Mouse (Mus musculus): ENCODE measurements around the gene Spint5. TPM values are rescaled to one million over a fixed set of nuclear protein-coding genes. Genes with fewer than 3 reads are reported as not detected.
A peak's percentile ranks its signal among the peaks of the same experiment; 100 is the strongest.

The Spint5 gene
- polyA plus RNA-seq (2012; ENCODE audit: insufficient read depth, insufficient read length, missing spikeins) = not detected in 2 replicates

DNA sequence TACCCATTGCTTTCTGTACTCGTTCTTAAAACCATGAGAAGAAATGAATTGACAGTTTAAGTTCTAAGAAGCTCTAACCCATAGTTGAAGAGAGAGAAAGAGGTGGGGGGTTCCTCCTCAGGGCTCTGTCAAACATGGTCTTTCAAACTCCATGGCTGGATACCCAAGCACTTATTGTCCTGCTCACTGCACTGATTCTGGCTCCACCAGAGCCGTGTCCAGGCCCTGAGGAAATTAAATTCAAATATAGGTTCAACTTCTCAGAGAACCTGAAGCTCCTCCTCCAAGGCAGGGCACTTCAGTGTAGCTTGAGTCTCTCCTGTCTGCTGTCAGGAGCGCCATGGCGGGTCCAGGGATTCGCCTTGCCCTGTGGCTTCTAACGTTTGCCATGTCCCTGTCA, at the start of gene Spint5:
TSS of gene Spint5 (plus strand) at position 301 of the 400 bp plus-strand sequence.
- H3K27ac ChIP-seq (replicated peaks; ENCODE audit: low read depth, low read length) = no peak within 1 kb of the TSS

DNA sequence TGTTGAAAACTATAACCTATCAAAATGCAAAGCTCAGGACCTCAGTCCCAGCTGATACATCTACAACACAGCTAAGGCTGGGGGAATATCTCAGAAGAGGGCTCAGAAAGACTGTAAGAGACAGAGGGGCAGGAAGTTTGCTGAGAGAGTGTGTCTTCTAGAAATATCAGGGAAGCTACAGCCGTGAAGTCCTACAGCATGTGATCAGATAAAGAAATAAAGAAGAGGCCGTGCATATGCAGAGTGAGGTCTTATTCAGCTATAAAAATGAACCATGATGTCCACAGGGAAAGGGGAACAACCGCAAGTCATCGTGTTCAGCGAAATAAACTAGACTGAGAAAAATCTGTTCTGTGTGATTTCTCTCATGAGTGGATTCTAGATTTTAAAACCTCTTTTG, 44.8 kb upstream of the Spint5 start:
- no peaks in the 10 kb centered on the region for H3K4me1 ChIP-seq (ENCODE audit: control insufficient read depth, insufficient read depth, insufficient read length, low read length)
- H3K4me3 ChIP-seq (ENCODE audit: insufficient read depth, low read depth, low read length) = no peak overlapping the region
- H3K27ac ChIP-seq (replicated peaks; ENCODE audit: low read depth, low read length) = no peak overlapping the region

More for the DNA sequence above, at the start of gene Spint5:
- Histone ChIP-seq H3K4me3 (ENCODE audit: insufficient read depth, low read depth, low read length) (no peak within 1 kb of the TSS), H3K4me1 (ENCODE audit: control insufficient read depth, insufficient read depth, insufficient read length, low read length) (no peaks in the 10 kb centered on the region)

DNA sequence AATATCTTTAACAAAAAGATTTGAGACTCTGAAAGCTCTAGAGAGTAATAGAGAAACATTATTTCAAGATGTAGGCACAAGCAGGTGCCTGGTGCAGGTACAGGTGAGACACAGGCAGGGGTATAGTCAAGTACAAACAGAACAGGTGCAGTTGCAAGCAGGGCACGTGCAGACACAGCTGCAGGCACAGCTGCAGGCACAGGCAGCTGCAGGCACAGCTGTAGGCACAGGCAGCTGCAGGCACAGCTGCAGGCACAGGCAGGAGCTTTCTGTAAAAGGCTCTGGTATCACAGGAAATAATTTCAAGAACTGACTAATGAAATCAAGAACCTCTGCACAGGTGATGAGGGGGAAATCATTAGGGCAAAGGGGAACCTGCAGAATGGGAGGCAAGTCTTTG, 44.2 kb upstream of the Spint5 start:
- Histone ChIP-seq H3K4me3 (ENCODE audit: insufficient read depth, low read depth, low read length) (no peak overlapping the region), H3K27ac (replicated peaks; ENCODE audit: low read depth, low read length) (no peak overlapping the region), H3K4me1 (ENCODE audit: control insufficient read depth, insufficient read depth, insufficient read length, low read length) (no peaks in the 10 kb centered on the region)

DNA sequence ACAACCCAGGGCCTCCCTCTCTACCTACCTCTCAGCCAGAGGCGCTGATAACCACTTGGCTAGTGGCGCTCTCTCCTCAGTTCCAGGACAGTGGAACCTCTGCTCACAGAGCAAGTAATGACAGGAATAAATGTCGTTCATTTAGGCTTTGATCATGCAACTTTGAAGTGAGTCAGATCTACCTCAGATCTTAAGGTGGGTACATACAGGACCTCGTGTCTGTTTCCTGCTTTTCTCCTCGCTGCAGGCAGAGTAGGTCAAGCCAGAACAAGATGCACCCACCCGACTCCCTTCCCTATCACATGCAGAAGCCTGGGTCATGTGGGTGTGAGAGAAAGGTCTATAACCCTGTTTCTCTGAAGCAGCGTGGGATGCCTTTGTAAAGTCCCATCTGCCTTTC, 41.1 kb upstream of the Spint5 start, which contains the start of gene Wfdc11:
TSS of gene Wfdc11 (minus strand) at position 101 of the 400 bp plus-strand sequence.
- no peak within 1 kb of the TSS for H3K4me3 ChIP-seq (ENCODE audit: insufficient read depth, low read depth, low read length)
- H3K27ac ChIP-seq (replicated peaks; ENCODE audit: low read depth, low read length) = no peak within 1 kb of the TSS
- no peaks in the 10 kb centered on the region for H3K4me1 ChIP-seq (ENCODE audit: control insufficient read depth, insufficient read depth, insufficient read length, low read length)

DNA sequence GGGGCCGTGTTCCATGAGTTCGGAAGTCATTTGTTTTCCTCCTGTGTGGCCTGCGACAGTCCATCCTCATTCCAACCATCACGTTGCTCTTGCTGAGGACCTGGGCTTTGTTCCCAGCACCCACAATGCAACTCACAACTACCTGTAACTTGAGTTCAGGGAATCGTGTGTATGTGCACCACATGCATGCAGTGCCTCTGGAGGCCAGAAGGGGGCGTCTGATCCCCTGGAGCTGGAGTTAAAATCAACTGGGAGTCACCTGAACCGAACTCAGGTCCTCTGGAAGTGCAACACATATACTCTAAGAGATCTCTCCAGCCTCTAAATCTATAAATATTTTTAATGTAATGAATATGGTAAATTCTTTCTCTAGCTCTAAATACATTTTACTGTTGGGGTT, 39.0 kb upstream of the Spint5 start:
- no peak overlapping the region for H3K27ac ChIP-seq (replicated peaks; ENCODE audit: low read depth, low read length)
- no peak overlapping the region for H3K4me3 ChIP-seq (ENCODE audit: insufficient read depth, low read depth, low read length)
- no peaks in the 10 kb centered on the region for H3K4me1 ChIP-seq (ENCODE audit: control insufficient read depth, insufficient read depth, insufficient read length, low read length)

DNA sequence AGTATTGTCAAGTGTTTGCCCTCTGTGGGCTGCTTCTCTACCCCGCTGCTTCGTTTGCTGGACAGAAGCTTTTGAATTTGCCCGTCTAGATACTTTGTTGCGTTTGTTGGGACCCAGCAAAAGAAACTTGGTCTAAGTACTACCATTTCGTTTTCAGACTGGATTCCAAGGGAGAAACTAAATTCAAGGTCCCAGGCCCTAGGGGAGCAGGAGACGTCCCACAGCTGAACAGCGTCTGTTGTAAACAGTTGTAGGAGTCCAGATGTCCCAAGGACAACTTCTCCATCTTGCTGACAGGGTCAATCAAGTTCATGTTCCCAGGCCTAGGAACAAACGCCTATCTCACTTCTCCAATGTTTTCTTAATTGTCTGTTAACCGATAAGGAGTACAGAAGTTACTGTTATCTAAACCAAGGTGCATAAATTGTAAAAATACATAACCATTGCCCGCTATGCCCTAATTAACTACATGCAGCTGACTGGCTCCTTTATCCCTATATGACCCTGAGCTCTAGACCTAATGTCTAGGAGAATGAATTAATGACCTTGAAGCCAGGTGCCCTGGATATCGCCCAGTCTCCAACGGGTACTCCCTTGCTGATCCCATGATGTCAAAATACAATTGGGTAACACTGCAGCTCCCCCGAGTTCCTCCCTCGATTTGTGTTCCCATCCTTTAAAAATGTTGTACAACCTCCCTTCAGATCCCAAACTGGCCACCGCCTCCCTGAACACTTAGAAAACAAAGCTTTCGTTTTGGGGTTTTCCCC, 38.0 kb upstream of the Spint5 start:
- Histone ChIP-seq H3K27ac (replicated peaks; ENCODE audit: low read depth, low read length) (no peak overlapping the region), H3K4me3 (ENCODE audit: insufficient read depth, low read depth, low read length) (no peak overlapping the region), H3K4me1 (ENCODE audit: control insufficient read depth, insufficient read depth, insufficient read length, low read length) (no peaks in the 10 kb centered on the region)

- H3K27ac ChIP-seq (replicated peaks; ENCODE audit: low read depth, low read length) = no peak overlapping the region
- no peaks in the 10 kb centered on the region for H3K4me1 ChIP-seq (ENCODE audit: control insufficient read depth, insufficient read depth, insufficient read length, low read length)
- peak overlapping the region; percentile 42; the same call in 1 of the 2 replicates for H3K4me3 ChIP-seq (ENCODE audit: insufficient read depth, low read depth, low read length)
Observed at GRCm38 (mm10) chr2:164678848-164679625, 36.1 kb upstream of the Spint5 start.

GRCm38 (mm10) chr2:164679906-164680305, 35.2 kb upstream of the Spint5 start:
- Histone ChIP-seq H3K27ac (replicated peaks; ENCODE audit: low read depth, low read length) (no peak overlapping the region), H3K4me1 (ENCODE audit: control insufficient read depth, insufficient read depth, insufficient read length, low read length) (no peaks in the 10 kb centered on the region), H3K4me3 (ENCODE audit: insufficient read depth, low read depth, low read length) (no peak overlapping the region)

GRCm38 (mm10) chr2:164684807-164685206, 30.3 kb upstream of the Spint5 start, which contains the start of gene Wfdc13:
Gene Wfdc13 (plus strand): TSS chr2:164685107.
- Histone ChIP-seq H3K27ac (replicated peaks; ENCODE audit: low read depth, low read length) (no peak within 1 kb of the TSS), H3K4me1 (ENCODE audit: control insufficient read depth, insufficient read depth, insufficient read length, low read length) (no peaks in the 10 kb centered on the region), H3K4me3 (ENCODE audit: insufficient read depth, low read depth, low read length) (no peak within 1 kb of the TSS)

DNA sequence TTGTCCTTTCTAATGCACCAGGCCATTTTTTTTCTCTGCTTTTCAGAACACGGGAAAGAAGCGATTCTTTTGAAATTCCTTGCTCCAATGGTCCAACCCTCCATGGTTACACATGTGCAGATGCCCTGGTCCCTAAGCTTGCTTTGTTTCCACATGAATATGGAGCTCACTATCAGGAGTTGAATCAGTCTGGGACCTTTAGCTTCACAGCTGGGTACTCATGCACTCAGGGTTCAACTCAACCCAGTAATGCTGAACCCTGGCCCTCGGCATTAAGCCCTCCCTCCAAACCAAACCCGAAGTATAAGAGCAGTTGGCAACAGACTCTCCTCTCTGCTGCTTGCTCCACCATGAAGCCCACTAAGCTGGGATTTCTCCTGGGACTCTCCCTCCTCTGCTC, 16.9 kb upstream of the Spint5 start, which contains the start of gene Spint4:
TSS of gene Spint4 (plus strand) at position 301 of the 400 bp plus-strand sequence.
- Histone ChIP-seq H3K4me1 (ENCODE audit: control insufficient read depth, insufficient read depth, insufficient read length, low read length) (no peaks in the 10 kb centered on the region), H3K4me3 (ENCODE audit: insufficient read depth, low read depth, low read length) (no peak within 1 kb of the TSS), H3K27ac (replicated peaks; ENCODE audit: low read depth, low read length) (no peak within 1 kb of the TSS)

GRCm38 (mm10) chr2:164700959-164701358, 14.1 kb upstream of the Spint5 start:
- no peak overlapping the region for H3K27ac ChIP-seq (replicated peaks; ENCODE audit: low read depth, low read length)
- H3K4me1 ChIP-seq (ENCODE audit: control insufficient read depth, insufficient read depth, insufficient read length, low read length) = no peaks in the 10 kb centered on the region
- H3K4me3 ChIP-seq (ENCODE audit: insufficient read depth, low read depth, low read length) = no peak overlapping the region

DNA sequence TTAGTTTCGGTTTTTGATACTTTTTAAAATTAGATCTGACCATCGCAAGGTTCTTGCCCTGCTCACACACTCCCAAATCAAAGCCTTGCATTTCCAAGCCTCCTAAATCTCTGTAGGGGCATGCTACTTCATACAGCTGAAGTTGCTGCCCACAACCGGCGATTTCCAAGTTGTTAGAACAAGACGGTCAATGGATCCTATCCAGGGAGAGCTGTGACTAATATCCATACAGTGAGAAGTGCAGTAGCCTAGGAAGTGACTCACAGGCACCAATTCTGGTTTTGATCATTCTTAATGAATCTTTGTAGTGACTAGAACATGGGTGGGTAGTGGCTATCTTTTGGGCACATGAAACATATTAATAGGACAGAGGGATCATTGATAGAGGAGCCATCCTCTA, 13.3 kb upstream of the Spint5 start:
- H3K4me1 ChIP-seq (ENCODE audit: control insufficient read depth, insufficient read depth, insufficient read length, low read length) = no peaks in the 10 kb centered on the region
- no peak overlapping the region for H3K4me3 ChIP-seq (ENCODE audit: insufficient read depth, low read depth, low read length)
- H3K27ac ChIP-seq (replicated peaks; ENCODE audit: low read depth, low read length) = no peak overlapping the region

DNA sequence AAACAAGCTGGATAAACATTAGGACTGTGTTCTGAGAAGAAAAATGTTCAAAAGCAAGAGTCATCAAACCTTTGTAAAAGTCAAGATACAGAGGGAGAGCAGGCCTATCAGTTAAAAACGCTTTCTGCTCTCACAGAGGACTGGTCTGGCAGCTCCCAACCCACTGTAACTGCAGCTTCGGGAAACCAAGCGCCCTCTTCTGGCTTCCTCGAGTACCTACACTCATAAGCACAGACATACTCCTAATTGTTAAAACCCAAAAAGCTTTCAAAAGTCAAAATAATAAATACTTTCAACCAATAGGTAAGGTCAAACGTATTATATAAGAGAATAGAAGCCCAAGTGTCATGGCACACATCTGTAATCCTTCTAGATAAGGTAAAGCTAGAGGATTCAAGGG, 10.9 kb upstream of the Spint5 start:
- Histone ChIP-seq H3K4me1 (ENCODE audit: control insufficient read depth, insufficient read depth, insufficient read length, low read length) (no peaks in the 10 kb centered on the region), H3K4me3 (ENCODE audit: insufficient read depth, low read depth, low read length) (no peak overlapping the region), H3K27ac (replicated peaks; ENCODE audit: low read depth, low read length) (no peak overlapping the region)

GRCm38 (mm10) chr2:164705328-164705727, 9.8 kb upstream of the Spint5 start:
- Histone ChIP-seq H3K4me3 (ENCODE audit: insufficient read depth, low read depth, low read length) (no peak overlapping the region), H3K27ac (replicated peaks; ENCODE audit: low read depth, low read length) (no peak overlapping the region)

GRCm38 (mm10) chr2:164705991-164706390, 9.1 kb upstream of the Spint5 start:
- Histone ChIP-seq H3K4me1 (ENCODE audit: control insufficient read depth, insufficient read depth, insufficient read length, low read length) (no peaks in the 10 kb centered on the region), H3K27ac (replicated peaks; ENCODE audit: low read depth, low read length) (no peak overlapping the region), H3K4me3 (ENCODE audit: insufficient read depth, low read depth, low read length) (no peak overlapping the region)

More at GRCm38 (mm10) chr2:164705328-164705727, 9.8 kb upstream of the Spint5 start:
- no peaks in the 10 kb centered on the region for H3K4me1 ChIP-seq (ENCODE audit: control insufficient read depth, insufficient read depth, insufficient read length, low read length)
